Mouse (Mus musculus): ENCODE results near the gene Dmkn. TPM values are rescaled to one million over a fixed set of nuclear protein-coding genes. Genes with fewer than 3 reads are reported as not detected.

The Dmkn gene
- polyA plus RNA-seq, 1 experiment, result not detected

- Histone ChIP-seq H3K36me3 (ENCODE audit: control insufficient read depth) (no peaks in the 10 kb centered on the region), H3K27me3 (ENCODE audit: control insufficient read depth) (no peaks in the 10 kb centered on the region), H3K4me1 (ENCODE audit: control insufficient read depth) (no peaks in the 10 kb centered on the region), H3K4me3 (replicated peaks) (no peak overlapping the region), H3K9me3 (ENCODE audit: control insufficient read depth, low read length) (peaks cover 9% of the 10 kb centered on the region)
- TF ChIP-seq GATA1 (IDR thresholded peaks at IDR 0.05; ENCODE audit: low read length), result no peak
- TF ChIP-seq TAL1 (IDR thresholded peaks at IDR 0.05; ENCODE audit: low read length), result no peak
Observed at GRCm38 (mm10) chr7:30804026-30804715, 40.6 kb downstream of the Dmkn start.

DNA sequence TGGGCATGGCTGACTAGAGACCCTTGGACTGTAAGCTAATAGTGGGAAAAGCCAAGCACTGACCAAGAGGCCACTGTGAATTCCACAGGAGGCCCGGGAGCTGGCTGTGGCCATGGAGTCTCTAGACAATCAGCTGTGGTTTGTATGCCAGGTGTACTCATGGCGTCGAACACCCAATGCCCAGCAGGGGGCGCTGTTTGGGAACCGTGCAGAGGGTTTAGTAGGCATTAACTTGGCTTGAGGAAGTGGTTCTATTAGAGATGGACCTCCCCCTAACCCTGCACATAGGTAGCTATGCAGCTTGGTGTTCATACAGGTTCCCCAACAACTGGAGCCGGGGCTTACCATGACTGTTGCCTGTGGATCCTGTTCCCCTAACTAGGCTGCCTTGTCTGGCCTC lies 42.4 kb downstream of the Dmkn start:
- Histone ChIP-seq H3K9me3 (ENCODE audit: control insufficient read depth, low read length) (no peaks in the 10 kb centered on the region), H3K27me3 (ENCODE audit: control insufficient read depth) (no peaks in the 10 kb centered on the region), H3K4me3 (replicated peaks) (no peak overlapping the region), H3K4me1 (ENCODE audit: control insufficient read depth) (no peaks in the 10 kb centered on the region), H3K36me3 (ENCODE audit: control insufficient read depth) (no peaks in the 10 kb centered on the region)
- TF ChIP-seq TAL1 (IDR thresholded peaks at IDR 0.05; ENCODE audit: low read length), result no peak
- TF ChIP-seq GATA1 (IDR thresholded peaks at IDR 0.05; ENCODE audit: low read length), result no peak

- H3K27me3 ChIP-seq (ENCODE audit: control insufficient read depth), result no peaks in the 10 kb centered on the region
- H3K4me1 ChIP-seq (ENCODE audit: control insufficient read depth), result no peaks in the 10 kb centered on the region; the same call in 1 of the 2 replicates
- H3K9me3 ChIP-seq (ENCODE audit: control insufficient read depth, low read length), result no peaks in the 10 kb centered on the region
- no peaks in the 10 kb centered on the region for H3K36me3 ChIP-seq (ENCODE audit: control insufficient read depth)
- TF ChIP-seq GATA1 (IDR thresholded peaks at IDR 0.05; ENCODE audit: low read length) (no peak), TAL1 (IDR thresholded peaks at IDR 0.05; ENCODE audit: low read length) (no peak)
- no peak overlapping the region for H3K4me3 ChIP-seq (replicated peaks)
Observed at GRCm38 (mm10) chr7:30810319-30810718, 46.8 kb downstream of the Dmkn start.

DNA sequence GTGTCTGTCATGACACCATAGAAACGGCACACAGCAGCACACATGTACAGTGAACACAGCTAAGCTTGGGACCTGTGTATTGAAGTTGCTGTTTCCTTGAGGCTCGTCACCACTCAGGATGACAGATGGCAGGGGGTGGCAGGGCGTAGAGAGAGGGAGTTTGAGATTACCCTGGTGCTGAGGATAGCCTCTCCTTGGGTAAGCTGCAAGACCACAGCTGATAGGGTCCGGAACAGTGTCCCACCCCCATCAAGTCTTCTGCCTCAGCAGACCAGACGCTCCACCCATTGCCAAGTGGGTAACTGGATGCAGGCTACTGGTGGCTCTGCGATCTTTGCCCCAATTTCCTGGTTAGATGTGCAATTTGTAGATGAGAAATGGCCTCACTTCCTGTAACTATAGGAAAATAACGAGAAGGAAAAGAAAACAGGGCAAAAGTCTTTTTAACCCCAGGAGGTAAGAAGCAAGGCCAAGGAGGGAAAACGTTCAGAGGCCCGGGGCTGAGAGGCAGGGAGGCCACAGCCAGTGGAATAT lies 48.3 kb downstream of the Dmkn start:
- Histone ChIP-seq H3K27me3 (ENCODE audit: control insufficient read depth) (no peaks in the 10 kb centered on the region), H3K36me3 (ENCODE audit: control insufficient read depth) (no peaks in the 10 kb centered on the region), H3K4me3 (replicated peaks) (no peak overlapping the region), H3K4me1 (ENCODE audit: control insufficient read depth) (no peaks in the 10 kb centered on the region; the same call in 1 of the 2 replicates), H3K9me3 (ENCODE audit: control insufficient read depth, low read length) (no peaks in the 10 kb centered on the region)
- TF ChIP-seq TAL1 (IDR thresholded peaks at IDR 0.05; ENCODE audit: low read length), result no peak
- no peak for TF ChIP-seq GATA1 (IDR thresholded peaks at IDR 0.05; ENCODE audit: low read length)

- Histone ChIP-seq H3K4me1 (ENCODE audit: control insufficient read depth) (no peaks in the 10 kb centered on the region; the same call in 1 of the 2 replicates), H3K4me3 (replicated peaks) (no peak overlapping the region), H3K9me3 (ENCODE audit: control insufficient read depth, low read length) (no peaks in the 10 kb centered on the region), H3K36me3 (ENCODE audit: control insufficient read depth) (no peaks in the 10 kb centered on the region), H3K27me3 (ENCODE audit: control insufficient read depth) (no peaks in the 10 kb centered on the region)
- TF ChIP-seq TAL1 (IDR thresholded peaks at IDR 0.05; ENCODE audit: low read length) (no peak), GATA1 (IDR thresholded peaks at IDR 0.05; ENCODE audit: low read length) (no peak)
Observed at GRCm38 (mm10) chr7:30812291-30812807, 48.8 kb downstream of the Dmkn start.

GRCm38 (mm10) chr7:30820131-30820530 lies 56.6 kb downstream of the Dmkn start:
- no peaks in the 10 kb centered on the region; the same call in 1 of the 2 replicates for H3K4me1 ChIP-seq (ENCODE audit: control insufficient read depth)
- no peaks in the 10 kb centered on the region for H3K36me3 ChIP-seq (ENCODE audit: control insufficient read depth)
- TF ChIP-seq GATA1 (IDR thresholded peaks at IDR 0.05; ENCODE audit: low read length) (no peak), TAL1 (IDR thresholded peaks at IDR 0.05; ENCODE audit: low read length) (no peak)
- no peaks in the 10 kb centered on the region for H3K27me3 ChIP-seq (ENCODE audit: control insufficient read depth)
- no peak overlapping the region for H3K4me3 ChIP-seq (replicated peaks)
- no peaks in the 10 kb centered on the region for H3K9me3 ChIP-seq (ENCODE audit: control insufficient read depth, low read length)

DNA sequence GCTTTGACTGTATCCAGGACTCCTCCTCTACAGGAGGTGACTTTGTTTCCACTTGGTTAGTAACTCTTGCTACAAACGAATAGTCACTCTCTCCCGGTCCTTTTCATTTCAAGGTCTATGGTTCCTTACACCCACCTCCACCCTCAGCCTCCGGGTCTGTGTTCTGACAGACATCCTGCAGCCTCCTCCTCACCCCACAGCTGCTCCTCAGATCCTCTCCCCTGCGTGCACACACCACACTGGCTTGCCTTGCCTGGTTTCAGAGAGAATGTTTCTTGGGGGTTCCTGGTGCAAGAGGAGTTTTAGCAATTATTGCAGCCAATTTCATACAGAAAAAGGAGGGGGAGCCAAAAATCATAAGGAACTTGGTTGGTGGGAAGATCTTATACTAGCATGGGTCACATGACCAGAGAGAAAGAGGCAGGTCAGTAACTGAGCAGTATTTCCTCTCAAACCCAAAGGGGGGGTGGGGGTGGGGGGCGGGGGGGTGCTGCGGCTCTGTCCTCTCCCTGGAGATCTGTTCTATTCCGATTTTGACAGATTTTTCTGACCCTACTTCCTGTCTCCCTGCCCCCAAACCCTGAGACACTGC lies 57.4 kb downstream of the Dmkn start:
- H3K27me3 ChIP-seq (ENCODE audit: control insufficient read depth), result no peaks in the 10 kb centered on the region
- H3K9me3 ChIP-seq (ENCODE audit: control insufficient read depth, low read length), result no peaks in the 10 kb centered on the region
- H3K4me3 ChIP-seq (replicated peaks), result no peak overlapping the region
- TF ChIP-seq TAL1 (IDR thresholded peaks at IDR 0.05; ENCODE audit: low read length), result no peak
- TF ChIP-seq GATA1 (IDR thresholded peaks at IDR 0.05; ENCODE audit: low read length), result no peak
- no peaks in the 10 kb centered on the region for H3K36me3 ChIP-seq (ENCODE audit: control insufficient read depth)
- no peaks in the 10 kb centered on the region; the same call in 1 of the 2 replicates for H3K4me1 ChIP-seq (ENCODE audit: control insufficient read depth)

- TF ChIP-seq TAL1 (IDR thresholded peaks at IDR 0.05; ENCODE audit: low read length) (no peak), GATA1 (IDR thresholded peaks at IDR 0.05; ENCODE audit: low read length) (no peak)
- Histone ChIP-seq H3K9me3 (ENCODE audit: control insufficient read depth, low read length) (no peaks in the 10 kb centered on the region), H3K4me1 (ENCODE audit: control insufficient read depth) (no peaks in the 10 kb centered on the region; the same call in 1 of the 2 replicates), H3K36me3 (ENCODE audit: control insufficient read depth) (no peaks in the 10 kb centered on the region), H3K27me3 (ENCODE audit: control insufficient read depth) (no peaks in the 10 kb centered on the region), H3K4me3 (replicated peaks) (no peak overlapping the region)
Observed at GRCm38 (mm10) chr7:30821532-30821931, 58.0 kb downstream of the Dmkn start.

DNA sequence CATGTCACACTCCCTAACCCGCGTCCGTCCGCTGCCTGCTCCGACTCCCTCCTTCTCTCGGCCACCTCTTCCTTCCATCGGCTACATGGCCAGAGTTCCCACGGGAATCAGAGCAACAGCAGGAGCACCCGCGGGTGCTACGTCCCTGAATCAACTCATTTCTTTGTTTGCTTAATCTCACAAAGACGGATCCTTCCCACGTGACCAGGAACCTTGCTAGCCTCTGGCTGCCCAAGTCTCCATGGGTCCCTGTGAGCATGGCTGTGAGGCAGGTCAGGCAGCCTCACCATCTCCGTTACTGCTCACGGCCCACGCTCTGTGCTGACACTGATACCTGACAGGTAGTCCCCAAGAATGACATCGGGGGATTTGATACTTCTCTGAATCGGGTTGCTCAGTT lies 60.1 kb downstream of the Dmkn start, which contains the start of gene Ffar2:
Gene Ffar2 (minus strand): TSS at position 101 of the 400 bp plus-strand sequence.
- Histone ChIP-seq H3K27me3 (ENCODE audit: control insufficient read depth) (no peaks in the 10 kb centered on the region), H3K36me3 (ENCODE audit: control insufficient read depth) (no peaks in the 10 kb centered on the region), H3K9me3 (ENCODE audit: control insufficient read depth, low read length) (peaks cover 2% of the 10 kb centered on the region; the same call in 1 of the 2 replicates), H3K4me3 (replicated peaks) (no peak within 1 kb of the TSS), H3K4me1 (ENCODE audit: control insufficient read depth) (no peaks in the 10 kb centered on the region; the same call in 1 of the 2 replicates)
- TF ChIP-seq GATA1 (IDR thresholded peaks at IDR 0.05; ENCODE audit: low read length) (no peak), TAL1 (IDR thresholded peaks at IDR 0.05; ENCODE audit: low read length) (no peak)
